Mouse (Mus musculus) hindbrain, embryonic 12.5 days (tissue): ENCODE measurements at regions not wholly inside any gene's neighbourhood (a gene's known extent, or its start where the extent isn't known, plus 50 kb on each side); places are given as distances from the start of the nearest gene placed in this dataset.
"Not testable (repeated sequence)": the region's sequence is repeated elsewhere in the genome, so short reads cannot be mapped to it uniquely, and the experiment has no call there.

ENCODE experiments used
- ATAC-seq: fragments of 200-750 bp; cut with Nextera tagmentation; 2 replicates; pipeline ENCODE4 v1.8.0; 2017; ENCODE audit warnings: moderate TSS enrichment; ENCODE audit not compliant: low FRiP score
- H3K27ac ChIP-seq: fragments of 300-500 bp; sonication (generic); 2 replicates; pipeline ENCODE4 v1.5.1; 2016; ENCODE audit warnings: mild to moderate bottlenecking
- H3K27me3 ChIP-seq: fragments of 300-500 bp; sonication (generic); 2 replicates; pipeline ENCODE4 v1.6.1; 2016; ENCODE audit warnings: mild to moderate bottlenecking
- H3K36me3 ChIP-seq: fragments of 300-500 bp; sonication (generic); 2 replicates; pipeline ENCODE4 v1.6.1; 2016; ENCODE audit warnings: mild to moderate bottlenecking
- H3K4me1 ChIP-seq: fragments of 300-500 bp; sonication (generic); 2 replicates; pipeline ENCODE4 v1.6.1; 2016
- H3K4me2 ChIP-seq: fragments of 300-500 bp; sonication (generic); replicated peaks from 2 replicates; pipeline ENCODE4 v1.6.1; 2016; ENCODE audit warnings: mild to moderate bottlenecking
- H3K4me3 ChIP-seq: fragments of 300-500 bp; sonication (generic); 2 replicates; pipeline ENCODE4 v1.5.1; 2016; ENCODE audit warnings: mild to moderate bottlenecking
- H3K9ac ChIP-seq: fragments of 300-500 bp; sonication (generic); 2 replicates; pipeline ENCODE4 v1.6.1; 2016; ENCODE audit warnings: mild to moderate bottlenecking, moderate library complexity
- H3K9me3 ChIP-seq: fragments of 300-500 bp; sonication (generic); replicated peaks from 2 replicates; pipeline ENCODE4 v1.6.1; 2016; ENCODE audit warnings: mild to moderate bottlenecking
- WGBS: fragments of 180-500 bp; shearing (Covaris S2); methylation state at CpG from one replicate; pipeline ENCODE4 v1.1.7; 2016; 5-methylcytosine and 5-hydroxymethylcytosine counted together

DNA sequence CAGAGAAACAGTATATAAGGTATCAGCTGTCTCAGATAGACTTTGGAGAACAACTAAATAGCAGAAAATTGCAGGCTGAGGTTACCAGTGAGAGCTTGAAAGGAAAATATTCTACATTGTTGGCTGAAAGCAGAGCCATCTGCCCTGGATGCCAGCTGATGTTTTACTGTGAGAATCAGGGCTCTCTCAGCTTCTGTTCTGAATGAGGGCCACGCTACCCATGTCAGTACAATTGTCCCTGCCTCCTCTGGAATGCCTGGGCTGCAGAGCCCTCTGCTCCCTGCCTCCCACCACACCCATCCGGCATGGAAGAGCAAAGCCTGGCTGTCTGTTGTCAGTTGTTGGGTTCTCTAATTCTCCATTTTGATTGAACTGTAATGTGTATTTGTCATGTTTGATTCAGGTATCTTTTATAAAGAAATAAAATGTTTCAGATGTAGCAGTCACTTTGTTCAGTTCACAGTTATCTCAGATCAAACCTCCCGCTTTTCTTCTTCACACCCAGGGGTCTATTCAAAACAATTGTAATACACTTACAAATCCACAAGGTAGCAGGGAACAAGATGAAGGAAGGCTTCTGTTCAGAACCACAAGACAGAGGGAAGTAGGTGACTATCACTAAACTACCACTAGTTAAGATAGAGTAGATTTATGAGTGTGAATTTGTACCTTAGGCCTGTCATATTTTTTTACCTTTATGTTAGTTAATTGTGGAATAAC is 404.0 kb upstream of the Pou3f2 start:
- WGBS: 34% methylated on average over 3 of the region's 3 CpGs
- no peak overlapping the region for H3K9ac ChIP-seq
- no peaks in the 10 kb centered on the region for H3K27me3 ChIP-seq
- H3K9me3 ChIP-seq: no peaks in the 10 kb centered on the region
- no peak overlapping the region for H3K4me3 ChIP-seq
- H3K27ac ChIP-seq: peak overlapping the region; percentile 44
- 0 out of 2 replicates have a peak, but pooled peaks have one; percentile 50 for ATAC-seq
- H3K36me3 ChIP-seq: no peaks in the 10 kb centered on the region
- peaks cover 4% of the 10 kb centered on the region for H3K4me1 ChIP-seq
- H3K4me2 ChIP-seq: no peak overlapping the region

DNA sequence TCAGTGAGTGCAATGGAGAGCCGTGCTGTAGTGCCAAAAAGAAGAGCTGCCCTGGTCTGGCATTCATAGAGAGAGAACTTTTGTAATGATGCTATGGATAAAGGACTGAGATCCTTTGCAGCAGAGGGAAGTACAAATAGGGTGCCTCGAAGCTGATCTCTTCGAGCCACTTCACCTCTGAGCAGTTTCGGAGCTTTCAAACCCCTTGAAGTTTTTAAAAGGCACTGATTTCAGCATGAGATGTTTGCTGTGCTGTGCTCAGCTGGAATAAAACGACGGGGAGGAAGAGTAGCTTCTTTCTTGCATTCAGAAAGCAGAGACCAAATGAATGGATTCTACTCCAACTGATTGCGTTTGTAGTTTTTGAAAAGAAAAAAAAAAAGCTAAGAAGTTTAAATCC is 392.5 kb upstream of the Pou3f2 start:
- no peak overlapping the region for H3K4me3 ChIP-seq
- no peaks in the 10 kb centered on the region for H3K27me3 ChIP-seq
- no peaks in the 10 kb centered on the region for H3K9me3 ChIP-seq
- no peaks in the 10 kb centered on the region for H3K36me3 ChIP-seq
- no peak overlapping the region for H3K4me2 ChIP-seq
- ATAC-seq: no peak
- 31% methylated on average over 7 of the region's 7 CpGs for WGBS
- H3K4me1 ChIP-seq: no peaks in the 10 kb centered on the region
- no peak overlapping the region for H3K27ac ChIP-seq
- no peak overlapping the region for H3K9ac ChIP-seq

DNA sequence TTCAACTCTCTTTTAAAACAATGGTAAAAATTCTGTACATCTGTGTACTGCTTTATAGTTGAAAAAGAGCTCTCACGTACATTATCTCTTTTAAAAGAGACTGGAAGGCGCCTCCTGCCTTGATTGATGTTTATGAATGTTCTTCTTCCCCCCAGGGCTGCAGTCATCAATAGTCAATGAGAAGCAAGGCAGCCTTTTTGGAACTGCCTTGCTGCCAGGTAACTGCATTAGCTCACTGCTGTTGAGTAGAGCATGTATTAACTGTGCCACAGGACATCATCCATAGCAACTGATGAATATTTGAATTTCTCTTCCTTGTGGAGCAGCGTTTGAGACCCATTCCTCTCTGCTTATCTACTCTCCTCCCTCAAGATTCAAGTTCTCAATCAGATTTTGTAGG is 387.2 kb upstream of the Pou3f2 start:
- Histone ChIP-seq H3K4me1 (no peaks in the 10 kb centered on the region), H3K9ac (no peak overlapping the region), H3K27ac (no peak overlapping the region), H3K4me2 (no peak overlapping the region), H3K9me3 (no peaks in the 10 kb centered on the region), H3K4me3 (no peak overlapping the region), H3K27me3 (no peaks in the 10 kb centered on the region), H3K36me3 (no peaks in the 10 kb centered on the region)
- WGBS: 69% methylated on average over 3 of the region's 3 CpGs
- ATAC-seq: no peak

DNA sequence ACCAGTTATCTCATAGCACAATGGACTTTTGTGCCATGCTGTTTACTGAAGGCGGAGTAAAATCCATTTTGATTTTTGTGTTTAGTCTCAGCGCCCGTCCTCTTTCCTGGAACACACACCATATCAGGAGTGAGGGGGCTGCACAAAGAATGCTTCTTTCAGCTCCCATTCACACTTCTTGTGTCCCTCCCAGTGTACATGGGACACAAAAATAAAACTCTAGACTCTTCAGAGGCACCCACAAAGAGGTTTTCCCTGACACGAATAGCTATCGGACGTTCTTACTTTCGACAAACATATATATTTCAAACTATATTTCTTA is 347.9 kb upstream of the Pou3f2 start:
- Histone ChIP-seq H3K9me3 (no peaks in the 10 kb centered on the region), H3K4me2 (peak overlapping the region; percentile 46), H3K27ac (peak overlapping the region; percentile 89), H3K9ac (peak overlapping the region; percentile 32; the same call in 1 of the 2 replicates), H3K36me3 (no peaks in the 10 kb centered on the region), H3K27me3 (no peaks in the 10 kb centered on the region), H3K4me1 (peaks cover 18% of the 10 kb centered on the region), H3K4me3 (peak overlapping the region; percentile 16)
- ATAC-seq: no peak
- WGBS: 27% methylated on average over 7 of the region's 7 CpGs

DNA sequence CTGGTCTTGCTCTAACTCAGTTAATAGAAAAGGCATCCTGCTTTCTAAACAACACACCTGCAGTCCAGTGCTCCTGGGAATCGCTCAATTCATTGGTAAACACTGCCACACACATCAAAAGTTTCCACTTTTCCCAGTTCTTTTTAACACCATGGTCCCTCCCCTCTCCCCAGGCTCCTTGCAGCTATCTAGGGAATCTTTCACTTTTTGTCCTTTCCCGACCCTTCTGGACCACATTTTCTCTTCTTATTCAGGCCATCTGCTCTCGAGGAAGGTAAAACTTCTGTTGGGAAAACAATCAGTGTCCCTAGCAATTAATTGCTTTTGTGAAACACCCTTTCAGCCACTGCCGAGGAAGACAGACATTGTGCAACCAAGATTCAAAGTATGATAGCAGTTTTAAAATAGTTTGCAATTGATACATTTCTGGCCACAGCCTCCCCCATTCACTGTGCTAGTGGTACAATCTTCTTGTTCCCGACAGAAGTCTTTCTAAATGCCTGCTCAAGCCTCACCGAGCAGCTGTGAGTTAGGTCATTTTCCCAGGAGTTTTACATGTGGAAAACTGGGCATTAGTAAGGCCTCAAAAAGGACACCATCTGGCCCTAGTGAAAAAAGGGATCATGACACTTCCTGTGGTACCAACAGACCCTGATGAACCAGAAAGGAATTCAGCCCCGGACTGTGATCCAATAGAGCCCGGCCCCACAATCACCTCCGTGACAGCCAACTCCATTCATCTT is 347.4 kb upstream of the Pou3f2 start:
- H3K27me3 ChIP-seq: no peaks in the 10 kb centered on the region
- WGBS: 6% methylated on average over 9 of the region's 9 CpGs
- peak overlapping the region; percentile 16 for H3K4me3 ChIP-seq
- peak overlapping the region; percentile 89 for H3K27ac ChIP-seq
- peaks cover 18% of the 10 kb centered on the region for H3K4me1 ChIP-seq
- H3K9ac ChIP-seq: peak overlapping the region; percentile 32; the same call in 1 of the 2 replicates
- H3K36me3 ChIP-seq: no peaks in the 10 kb centered on the region
- H3K4me2 ChIP-seq: peak overlapping the region; percentile 46
- peak; percentile 92 for ATAC-seq
- no peaks in the 10 kb centered on the region for H3K9me3 ChIP-seq

DNA sequence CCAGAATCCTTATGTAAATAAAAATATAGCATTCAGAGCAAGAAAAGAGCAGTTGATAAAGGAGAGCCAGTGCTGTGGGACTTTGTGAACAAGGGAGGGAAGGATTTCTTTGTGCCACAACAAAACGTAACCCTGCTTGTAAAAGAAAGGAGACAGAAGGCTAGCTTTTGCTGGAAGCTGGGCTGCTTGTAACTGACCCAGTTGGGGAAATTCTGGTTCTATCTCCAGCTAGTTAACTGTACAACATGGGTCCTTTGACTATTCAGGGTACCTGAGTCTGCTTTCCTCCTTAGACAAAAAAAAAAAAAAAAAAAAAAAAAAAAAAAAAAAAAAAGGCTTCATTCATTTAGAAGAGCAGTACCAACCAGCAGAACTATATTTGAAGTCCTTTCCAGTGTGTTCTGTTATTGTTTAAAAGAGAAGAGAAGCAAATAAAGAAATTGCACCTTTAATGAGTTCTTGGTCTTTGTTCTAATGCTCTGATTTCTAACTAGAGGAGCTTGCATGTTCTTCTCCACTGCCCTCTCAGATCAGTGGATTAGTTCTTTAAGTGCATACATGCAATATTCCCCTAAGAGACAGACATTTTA is 345.8 kb upstream of the Pou3f2 start:
- 36% methylated on average over 1 of the region's 1 CpGs for WGBS
- H3K27me3 ChIP-seq: no peaks in the 10 kb centered on the region
- H3K9me3 ChIP-seq: no peaks in the 10 kb centered on the region
- no peak for ATAC-seq
- peak overlapping the region; percentile 70 for H3K27ac ChIP-seq
- 0 out of 2 replicates have a peak overlapping the region, but pooled peaks have one; percentile 8 for H3K9ac ChIP-seq
- peaks cover 18% of the 10 kb centered on the region for H3K4me1 ChIP-seq
- 0 out of 2 replicates have a peak overlapping the region, but pooled peaks have one; percentile 46 for H3K4me2 ChIP-seq
- no peaks in the 10 kb centered on the region for H3K36me3 ChIP-seq
- H3K4me3 ChIP-seq: no peak overlapping the region

DNA sequence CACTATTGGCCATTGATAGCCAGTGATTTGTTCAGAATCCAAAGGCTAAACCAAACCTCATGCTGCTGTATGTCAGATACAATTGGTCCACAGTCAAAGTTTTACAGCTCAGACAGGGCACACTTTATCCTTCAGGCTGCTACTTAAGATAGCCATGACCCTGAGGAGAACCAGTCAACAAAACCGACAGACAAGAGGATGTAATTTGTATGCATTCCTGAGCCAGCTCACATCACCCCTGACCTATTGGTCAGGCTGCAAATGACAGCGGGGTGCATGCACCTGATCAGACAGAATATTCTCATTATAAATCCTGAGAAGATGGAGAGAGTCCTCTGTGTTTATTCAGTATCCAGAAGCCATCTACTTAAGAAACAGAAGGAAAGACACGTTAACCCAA is 315.5 kb upstream of the Pou3f2 start:
- no peaks in the 10 kb centered on the region for H3K4me1 ChIP-seq

DNA sequence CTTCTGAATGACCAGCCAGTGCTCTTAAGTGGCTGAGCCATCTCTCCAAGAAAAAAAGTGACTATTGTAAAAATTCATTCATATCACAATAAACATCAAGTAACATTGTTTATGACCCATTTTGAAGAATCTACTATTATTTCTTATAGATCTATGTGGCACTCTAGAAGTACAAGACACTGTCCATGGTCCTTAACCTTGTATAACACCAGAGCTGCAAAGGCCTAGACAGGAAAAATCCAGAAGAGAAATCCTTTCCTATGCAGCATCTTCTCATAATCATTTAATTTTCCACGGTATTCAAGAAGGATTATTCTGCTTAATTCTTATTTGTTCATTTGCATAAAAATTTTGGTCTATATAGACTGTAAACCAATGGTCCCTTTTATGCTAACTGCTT is 304.7 kb upstream of the Pou3f2 start:
- H3K36me3 ChIP-seq: no peaks in the 10 kb centered on the region
- 79% methylated on average over 1 of the region's 1 CpGs for WGBS
- no peak overlapping the region for H3K4me2 ChIP-seq
- no peaks in the 10 kb centered on the region for H3K27me3 ChIP-seq
- no peaks in the 10 kb centered on the region for H3K9me3 ChIP-seq
- no peak overlapping the region for H3K9ac ChIP-seq
- H3K4me1 ChIP-seq: no peaks in the 10 kb centered on the region
- no peak overlapping the region for H3K27ac ChIP-seq
- H3K4me3 ChIP-seq: no peak overlapping the region
- ATAC-seq: no peak

More for the DNA sequence above, 315.5 kb upstream of the Pou3f2 start:
- H3K27ac ChIP-seq: no peak overlapping the region
- WGBS: 19% methylated on average over 3 of the region's 3 CpGs
- no peak for ATAC-seq
- no peaks in the 10 kb centered on the region for H3K27me3 ChIP-seq
- no peak overlapping the region for H3K4me2 ChIP-seq
- no peak overlapping the region for H3K9ac ChIP-seq
- no peak overlapping the region for H3K4me3 ChIP-seq
- no peaks in the 10 kb centered on the region for H3K36me3 ChIP-seq
- H3K9me3 ChIP-seq: no peaks in the 10 kb centered on the region

DNA sequence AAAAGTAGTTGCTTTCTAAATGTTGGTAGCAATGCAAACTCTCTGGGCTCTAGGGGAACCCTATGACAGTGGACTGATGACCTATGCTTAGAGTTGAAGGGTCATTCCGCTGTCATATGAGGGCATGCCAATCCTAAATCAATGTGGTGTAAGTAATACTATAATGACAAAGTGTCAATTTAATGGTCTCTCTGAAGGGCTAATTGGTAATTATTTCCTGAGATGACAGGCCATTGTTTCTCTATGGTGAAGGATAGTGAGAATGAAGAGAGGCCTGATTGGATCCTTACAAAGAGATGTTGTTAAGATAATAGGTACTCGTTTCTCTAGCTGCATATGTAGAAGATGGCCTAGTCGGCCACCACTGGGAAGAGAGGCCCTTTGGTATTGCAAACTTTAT is 299.7 kb upstream of the Pou3f2 start:
- ATAC-seq: no peak
- WGBS: 61% methylated on average over 3 of the region's 3 CpGs

DNA sequence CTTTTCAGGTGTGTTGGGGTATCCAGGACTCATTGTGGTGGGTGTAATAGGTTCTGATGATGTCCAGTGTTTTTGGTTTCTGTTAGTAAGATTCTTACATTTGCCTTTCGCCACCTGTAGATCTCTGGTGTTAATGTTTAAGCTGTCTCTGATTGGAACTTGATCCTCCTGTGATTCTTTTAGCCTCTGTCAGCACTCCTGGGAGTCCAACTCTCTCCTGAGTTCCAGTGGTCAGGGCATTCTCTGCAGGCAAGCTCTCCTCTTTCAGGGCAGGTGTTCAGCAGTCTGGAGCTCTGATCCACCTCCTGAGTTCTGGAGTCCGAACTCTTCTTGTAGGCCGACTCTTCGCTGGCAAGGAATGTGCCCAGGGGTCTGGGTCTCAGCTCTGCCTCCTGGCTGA is 274.9 kb upstream of the Pou3f2 start:
- not testable (repeated sequence) for H3K4me1 ChIP-seq, H3K9ac ChIP-seq, H3K27ac ChIP-seq, H3K9me3 ChIP-seq, ATAC-seq, H3K4me2 ChIP-seq, H3K36me3 ChIP-seq, H3K27me3 ChIP-seq, H3K4me3 ChIP-seq
- WGBS: 94% methylated on average over 4 of the region's 4 CpGs

More for the DNA sequence above, 299.7 kb upstream of the Pou3f2 start:
- Histone ChIP-seq H3K4me2 (no peak overlapping the region), H3K4me3 (no peak overlapping the region), H3K27ac (no peak overlapping the region), H3K9me3 (no peaks in the 10 kb centered on the region), H3K36me3 (no peaks in the 10 kb centered on the region), H3K9ac (no peak overlapping the region), H3K27me3 (no peaks in the 10 kb centered on the region), H3K4me1 (no peaks in the 10 kb centered on the region)
